Mouse (Mus musculus) megakaryocyte, embryonic 14.5 days (primary cell): ENCODE measurements around the gene Hnrnpr.

ENCODE experiments used
- FLI1 ChIP-seq: IDR thresholded peaks from 2 replicates; pipeline ENCODE4 v1.6.1; 2012; ENCODE audit warnings: low read length, inconsistent platforms, mixed read lengths
- GATA1 ChIP-seq: IDR thresholded peaks from 3 replicates; pipeline ENCODE4 v1.6.1; 2012; ENCODE audit warnings: mixed read lengths, low read length, inconsistent platforms, borderline replicate concordance

GRCm38 (mm10) chr4:136324226-136324625 lies 13.5 kb downstream of the Hnrnpr start:
- TF ChIP-seq GATA1 (no peak), FLI1 (no peak)
